Mouse (Mus musculus) B cell, adult (primary cell): ENCODE measurements around the gene Prlh. TPM values are rescaled to one million over a fixed set of nuclear protein-coding genes. Genes with fewer than 3 reads are reported as not detected.

Experiments
- total RNA-seq: library from RNA; stranded (reverse); gene quantifications from 4 replicates; pipeline ENCODE4 v1.2.4, GENCODE M21; 2023; ENCODE audit not compliant: inconsistent age

Gene Prlh
- total RNA-seq: not detected in 4 replicates

GRCm38 (mm10) chr1:90952808-90953207 is at the start of gene Prlh:
Prlh (plus strand) TSS chr1:90953108.

GRCm38 (mm10) chr1:90914948-90915569 is 37.8 kb upstream of the Prlh start, which contains the start of gene Mlph:
Mlph (plus strand) TSS chr1:90915085.

DNA sequence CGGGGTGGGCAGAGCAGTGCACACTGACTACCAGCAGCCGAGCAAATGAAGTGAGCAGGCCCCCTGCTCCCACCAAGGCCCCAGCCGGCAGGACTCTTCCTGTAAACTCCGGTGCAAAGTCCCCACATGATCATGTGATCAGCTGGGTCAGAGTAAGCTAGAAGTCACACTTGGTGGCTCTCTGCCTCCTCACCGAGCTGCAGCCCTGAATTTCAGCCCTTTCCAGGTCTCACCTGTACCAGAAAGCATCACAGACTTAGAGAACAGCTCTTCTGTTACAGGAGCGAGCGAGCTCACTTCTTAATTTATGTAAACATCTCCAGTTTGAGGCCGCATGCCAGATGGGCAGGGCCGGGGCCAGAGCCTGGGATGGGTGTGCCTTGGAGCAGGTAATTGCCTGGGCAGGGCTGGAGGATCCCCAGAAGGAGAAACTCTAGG is 16.5 kb downstream of the Prlh start, which contains the start of gene Rab17:
TSS of gene Rab17 (minus strand) at position 315 of the 438 bp plus-strand sequence.

DNA sequence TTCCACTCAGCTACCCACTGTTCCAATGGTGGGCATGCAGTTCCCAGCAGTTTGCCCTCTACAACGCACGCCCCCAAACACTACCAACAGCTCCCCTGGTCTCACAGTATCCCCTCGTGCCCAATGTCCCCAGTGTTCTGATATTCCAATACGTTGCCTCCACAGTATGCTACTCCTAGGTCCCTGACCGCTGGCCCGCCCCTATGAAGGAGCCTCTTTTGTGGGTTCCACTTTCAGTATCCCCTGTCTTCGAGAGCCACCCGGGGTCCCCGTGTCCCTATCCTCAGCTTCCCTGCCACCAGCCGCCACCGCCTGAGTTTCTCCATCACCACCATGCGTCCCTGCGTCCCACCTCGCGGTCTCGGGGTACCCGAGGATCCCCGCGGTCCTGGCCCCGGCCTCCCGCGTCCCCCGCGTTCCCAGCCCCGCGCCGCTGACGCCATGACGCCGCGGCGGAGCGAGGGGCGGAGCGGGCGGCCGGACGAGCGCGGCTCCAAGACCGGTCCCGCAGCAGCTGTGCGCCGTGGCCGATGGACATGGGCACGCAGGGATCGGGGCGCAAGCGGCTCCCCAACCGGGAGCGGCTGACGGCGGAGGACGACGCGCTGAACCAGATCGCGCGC is 45.5 kb downstream of the Prlh start, which contains the start of gene Lrrfip1:
TSS of gene Lrrfip1 (plus strand) at position 470 of the 623 bp plus-strand sequence.

Other genes starting within 250 kb of the Prlh start
- 0.06 to 0.45 TPM in 2 of 4 replicates, not detected in the others for gene Col6a3, start 109.1 kb upstream of the Prlh start, total RNA-seq
- not detected in 4 replicates for gene Mlph, start 38.0 kb upstream of the Prlh start, total RNA-seq
- gene Rab17, start 16.6 kb downstream of the Prlh start, total RNA-seq: not detected in 4 replicates
- 115 to 136 TPM (median 127 TPM) in 4 replicates for gene Lrrfip1, start 45.6 kb downstream of the Prlh start, total RNA-seq
- 0.61 to 1.00 TPM (median 0.83 TPM) in 4 replicates for gene Rbm44, start 192.0 kb downstream of the Prlh start, total RNA-seq
- 0.22 to 0.60 TPM in 2 of 4 replicates, not detected in the others for gene Ramp1, start 226.7 kb downstream of the Prlh start, total RNA-seq